Mouse (Mus musculus) embryonic facial prominence, embryonic 15.5 days (tissue): ENCODE data around the gene Ccdc78. TPM values are rescaled to one million over a fixed set of nuclear protein-coding genes. Genes with fewer than 3 reads are reported as not detected.

Experiments used
- ATAC-seq: fragments of 200-750 bp; cut with Nextera tagmentation; 2 replicates; pipeline ENCODE4 v1.8.0; 2017; ENCODE audit warnings: low read depth, moderate TSS enrichment; ENCODE audit not compliant: insufficient number of reproducible peaks, low FRiP score, low TSS enrichment
- H3K27ac ChIP-seq: fragments of 300-500 bp; sonication (generic); replicated peaks from 2 replicates; pipeline ENCODE4 v1.5.1; 2015; ENCODE audit warnings: mild to moderate bottlenecking, inconsistent platforms
- H3K27me3 ChIP-seq: fragments of 300-500 bp; sonication (generic); 2 replicates; pipeline ENCODE4 v1.6.1; 2015; ENCODE audit warnings: inconsistent platforms
- H3K36me3 ChIP-seq: fragments of 300-500 bp; sonication (generic); 2 replicates; pipeline ENCODE4 v1.6.1; 2015; ENCODE audit warnings: mild to moderate bottlenecking, inconsistent platforms
- H3K4me1 ChIP-seq: fragments of 300-500 bp; sonication (generic); 2 replicates; pipeline ENCODE4 v1.6.1; 2015; ENCODE audit warnings: inconsistent platforms
- H3K4me2 ChIP-seq: fragments of 300-500 bp; sonication (generic); replicated peaks from 2 replicates; pipeline ENCODE4 v1.6.1; 2015; ENCODE audit warnings: mild to moderate bottlenecking, inconsistent platforms
- H3K4me3 ChIP-seq: fragments of 300-500 bp; sonication (generic); replicated peaks from 2 replicates; pipeline ENCODE4 v1.5.1; 2015; ENCODE audit warnings: mild to moderate bottlenecking, inconsistent platforms
- H3K9ac ChIP-seq: fragments of 300-500 bp; sonication (generic); 2 replicates; pipeline ENCODE4 v1.6.1; 2015; ENCODE audit warnings: inconsistent platforms
- H3K9me3 ChIP-seq: fragments of 300-500 bp; sonication (generic); replicated peaks from 2 replicates; pipeline ENCODE4 v1.6.1; 2016; ENCODE audit warnings: inconsistent platforms
- WGBS: fragments of 180-500 bp; shearing (Covaris S2); methylation state at CpG from one replicate; pipeline ENCODE4 v1.1.7; 2015; 5-methylcytosine and 5-hydroxymethylcytosine counted together
- polyA plus RNA-seq: library from polyadenylated mRNA; unstranded; fragments of >200 nt; fragmentation: Nextera tagmentation; extraction: Ambion mirVana; gene quantifications from 2 replicates; pipeline ENCODE4 v1.2.1, GENCODE M21; 2015

Ccdc78 gene
- polyA plus RNA-seq, 1 experiment from 2014 or later, result 4.8 TPM

DNA sequence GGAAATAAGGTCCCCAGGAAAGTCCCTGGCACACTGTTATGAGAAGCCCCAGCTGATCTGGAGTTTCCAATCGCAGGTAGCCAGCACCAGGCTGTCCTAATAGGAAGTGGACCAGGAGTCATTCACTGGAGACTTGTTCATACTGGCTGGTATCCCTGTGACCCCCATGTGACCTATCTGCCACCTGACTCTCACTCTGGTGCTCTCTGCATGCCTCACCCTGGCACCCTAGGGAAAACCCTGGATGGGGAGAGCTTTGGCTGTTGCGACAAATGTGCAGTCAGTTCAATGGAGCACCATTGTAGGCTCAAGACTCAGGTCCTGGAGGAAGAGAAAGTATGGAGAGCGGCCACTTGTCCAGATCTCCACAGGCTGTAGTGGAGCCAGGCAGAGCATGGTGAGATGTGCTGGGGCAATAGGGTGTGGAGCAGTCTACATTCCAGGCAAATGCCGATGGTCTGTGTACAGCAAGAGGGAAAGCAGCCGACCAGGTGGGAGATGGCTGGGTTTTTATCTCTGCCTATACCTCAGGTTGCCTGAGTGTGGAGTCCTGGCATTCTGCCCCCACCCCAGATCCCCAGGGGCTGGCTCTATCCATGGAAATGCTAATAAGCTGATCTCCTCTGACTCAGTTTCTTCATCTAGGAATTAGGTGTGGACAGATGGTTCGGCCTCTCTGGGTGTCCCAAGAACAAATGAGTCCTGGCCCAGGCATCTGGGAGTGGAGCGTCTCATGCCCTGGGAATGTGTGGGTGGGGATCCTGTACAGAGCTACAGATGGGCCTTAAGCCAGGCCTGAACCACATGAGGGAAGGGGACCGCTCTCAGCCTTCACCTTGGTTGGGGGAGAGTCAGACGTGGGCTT lies 29.8 kb upstream of the Ccdc78 start:
- Histone ChIP-seq H3K36me3 (no peaks in the 10 kb centered on the region), H3K4me2 (no peak overlapping the region), H3K27ac (no peak overlapping the region), H3K9ac (no peak overlapping the region), H3K4me3 (no peak overlapping the region), H3K27me3 (no peaks in the 10 kb centered on the region), H3K9me3 (no peaks in the 10 kb centered on the region), H3K4me1 (peaks cover under 1% of the 10 kb centered on the region; the same call in 1 of the 2 replicates)
- 75% methylated on average over 9 of the region's 9 CpGs for WGBS
- no peak for ATAC-seq

DNA sequence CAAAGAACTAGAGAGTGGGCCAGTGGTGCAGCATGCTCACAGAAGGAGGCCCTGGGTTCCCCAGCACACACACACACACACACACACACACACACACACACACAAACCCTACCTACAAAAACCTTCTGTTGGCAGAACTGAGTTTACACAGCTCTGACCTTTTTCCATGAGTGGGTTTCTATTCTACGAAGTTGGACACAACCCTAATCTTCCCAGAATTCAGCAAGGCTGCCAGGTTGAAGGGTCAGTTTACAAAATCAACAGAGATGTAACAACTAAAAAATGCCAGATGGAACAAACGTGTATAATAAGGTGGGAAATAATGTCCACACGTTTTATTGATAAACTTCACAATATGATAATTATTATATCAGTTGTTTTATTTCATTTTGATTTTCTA lies 28.7 kb upstream of the Ccdc78 start:
- H3K9ac ChIP-seq, result no peak overlapping the region
- H3K27me3 ChIP-seq, result no peaks in the 10 kb centered on the region
- H3K4me3 ChIP-seq, result no peak overlapping the region
- ATAC-seq, result no peak
- H3K27ac ChIP-seq, result no peak overlapping the region
- H3K36me3 ChIP-seq, result no peaks in the 10 kb centered on the region
- no peaks in the 10 kb centered on the region for H3K4me1 ChIP-seq
- no peak overlapping the region for H3K4me2 ChIP-seq
- 56% methylated on average over 3 of the region's 3 CpGs for WGBS
- H3K9me3 ChIP-seq, result no peaks in the 10 kb centered on the region

DNA sequence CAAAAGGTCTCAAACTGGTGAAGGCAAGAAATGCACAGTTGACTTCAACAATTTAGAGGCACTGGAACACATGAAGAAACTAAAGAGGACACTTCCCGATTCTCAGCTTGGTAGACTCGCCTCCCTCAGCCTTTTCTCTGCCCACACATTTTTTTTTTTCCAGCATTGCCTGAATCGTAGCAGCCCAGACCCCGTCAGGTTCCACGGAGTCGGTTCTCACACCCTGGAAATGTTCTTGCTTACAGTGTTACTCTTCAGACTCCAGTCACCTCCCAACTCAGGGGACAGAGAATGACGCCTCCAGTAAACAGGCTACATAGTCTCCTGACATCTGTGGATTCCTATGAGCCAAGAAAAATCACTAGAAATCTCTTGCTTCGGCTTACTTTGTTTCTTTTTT lies 26.2 kb upstream of the Ccdc78 start:
- Histone ChIP-seq H3K27me3 (no peaks in the 10 kb centered on the region), H3K4me3 (no peak overlapping the region), H3K4me1 (no peaks in the 10 kb centered on the region), H3K9me3 (no peaks in the 10 kb centered on the region), H3K36me3 (no peaks in the 10 kb centered on the region), H3K27ac (no peak overlapping the region), H3K4me2 (no peak overlapping the region), H3K9ac (no peak overlapping the region)
- WGBS, result 69% methylated on average over 8 of the region's 8 CpGs
- ATAC-seq, result no peak

DNA sequence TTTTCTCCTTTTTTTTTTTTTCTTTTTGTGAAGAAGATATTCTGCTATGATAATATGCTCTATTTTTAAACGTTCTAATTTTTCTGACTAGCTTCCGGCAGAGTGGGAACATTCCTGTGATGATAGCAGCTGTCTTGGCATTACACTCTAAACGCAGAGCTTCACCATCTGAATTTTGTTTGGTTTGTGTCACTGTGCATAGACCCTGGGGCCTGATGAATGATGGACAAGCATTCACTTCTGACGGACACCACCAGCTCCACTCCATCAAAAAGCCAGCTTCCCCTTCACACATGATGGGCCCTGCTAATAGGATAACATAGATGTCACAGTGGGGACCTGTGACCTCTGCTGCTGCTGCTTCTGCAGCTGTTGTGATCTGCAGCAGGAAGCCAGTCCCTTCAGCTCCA lies 24.8 kb upstream of the Ccdc78 start:
- Histone ChIP-seq H3K4me1 (no peaks in the 10 kb centered on the region), H3K4me3 (no peak overlapping the region), H3K36me3 (no peaks in the 10 kb centered on the region), H3K9me3 (no peaks in the 10 kb centered on the region), H3K4me2 (no peak overlapping the region), H3K27ac (no peak overlapping the region), H3K27me3 (no peaks in the 10 kb centered on the region), H3K9ac (no peak overlapping the region)
- no peak for ATAC-seq
- 33% methylated on average over 4 of the region's 4 CpGs for WGBS

DNA sequence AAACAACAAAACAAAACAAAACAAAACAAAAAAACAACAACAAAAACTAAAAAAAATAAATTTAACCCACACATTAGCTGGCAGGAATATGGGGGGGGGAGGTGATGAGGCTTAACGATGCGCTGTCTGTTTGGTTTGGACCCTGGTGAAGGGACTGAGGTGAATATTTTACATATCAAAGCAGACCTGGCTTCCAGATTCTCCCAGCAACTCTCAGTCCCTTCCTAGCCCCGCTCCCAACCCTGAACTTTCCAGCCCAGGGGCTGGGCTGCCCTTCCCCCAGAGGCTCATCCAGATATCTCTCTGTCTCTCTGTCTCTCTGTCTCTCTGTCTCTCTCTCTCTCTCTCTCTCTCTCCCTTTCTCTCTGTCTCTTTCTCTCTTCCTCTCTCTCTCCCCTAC lies 23.8 kb upstream of the Ccdc78 start:
- no peaks in the 10 kb centered on the region for H3K9me3 ChIP-seq
- no peak overlapping the region for H3K9ac ChIP-seq
- no peak overlapping the region for H3K27ac ChIP-seq
- no peaks in the 10 kb centered on the region for H3K4me1 ChIP-seq
- 40% methylated on average over 3 of the region's 3 CpGs for WGBS
- no peak overlapping the region for H3K4me2 ChIP-seq
- peaks cover 4% of the 10 kb centered on the region; the same call in 1 of the 2 replicates for H3K27me3 ChIP-seq
- ATAC-seq, result no peak
- H3K36me3 ChIP-seq, result no peaks in the 10 kb centered on the region
- H3K4me3 ChIP-seq, result no peak overlapping the region

DNA sequence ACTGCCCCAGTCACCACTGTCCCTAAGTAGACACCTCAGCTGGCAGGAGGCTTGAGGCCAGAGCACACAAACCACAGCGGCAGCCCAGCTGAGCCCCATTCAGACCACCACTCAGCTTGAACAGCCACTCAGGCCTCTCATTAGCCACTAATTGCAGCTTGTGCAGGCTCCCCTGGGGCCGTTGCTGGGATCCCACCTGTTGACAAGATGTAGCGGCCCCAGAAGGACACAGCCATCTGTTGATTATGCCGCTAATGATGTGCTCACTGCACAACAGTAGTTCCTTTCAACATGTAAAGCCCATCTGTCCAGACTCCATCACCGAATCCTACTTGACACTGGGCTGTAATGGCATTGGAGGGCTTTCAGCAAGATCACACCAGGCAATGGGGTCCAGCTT lies 20.5 kb upstream of the Ccdc78 start:
- ATAC-seq, result peak; percentile 76
- H3K36me3 ChIP-seq, result no peaks in the 10 kb centered on the region
- 33% methylated on average over 5 of the region's 5 CpGs for WGBS
- H3K4me2 ChIP-seq, result no peak overlapping the region
- no peak overlapping the region for H3K4me3 ChIP-seq
- H3K4me1 ChIP-seq, result no peaks in the 10 kb centered on the region
- no peaks in the 10 kb centered on the region for H3K9me3 ChIP-seq
- no peak overlapping the region for H3K9ac ChIP-seq
- H3K27me3 ChIP-seq, result peaks cover 8% of the 10 kb centered on the region; the same call in 1 of the 2 replicates
- no peak overlapping the region for H3K27ac ChIP-seq

DNA sequence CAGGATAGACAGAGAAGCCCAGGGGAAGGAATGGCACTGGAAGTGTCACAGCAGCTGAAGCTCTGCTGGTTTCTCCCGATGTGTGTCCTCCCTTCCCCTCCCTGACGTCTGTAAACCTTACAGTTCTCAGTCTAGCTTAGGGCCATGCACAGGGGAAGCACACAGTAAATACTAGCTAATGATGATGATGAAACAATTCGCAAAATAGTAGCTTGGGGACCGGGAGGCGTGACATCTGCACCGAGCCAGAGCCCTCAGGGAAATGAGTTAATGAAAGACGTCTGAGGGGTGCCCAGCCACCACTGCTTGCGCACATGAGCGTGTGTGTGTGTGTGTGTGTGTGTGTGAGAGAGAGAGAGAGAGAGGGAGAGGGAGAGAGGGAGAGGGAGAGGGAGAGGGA lies 17.0 kb upstream of the Ccdc78 start:
- peaks cover 3% of the 10 kb centered on the region for H3K4me1 ChIP-seq
- H3K4me3 ChIP-seq, result no peak overlapping the region
- 27% methylated on average over 9 of the region's 9 CpGs for WGBS
- H3K27ac ChIP-seq, result no peak overlapping the region
- H3K9me3 ChIP-seq, result no peaks in the 10 kb centered on the region
- no peak overlapping the region for H3K4me2 ChIP-seq
- no peak for ATAC-seq
- no peak overlapping the region for H3K9ac ChIP-seq
- no peaks in the 10 kb centered on the region for H3K36me3 ChIP-seq
- H3K27me3 ChIP-seq, result peaks cover 8% of the 10 kb centered on the region; the same call in 1 of the 2 replicates

DNA sequence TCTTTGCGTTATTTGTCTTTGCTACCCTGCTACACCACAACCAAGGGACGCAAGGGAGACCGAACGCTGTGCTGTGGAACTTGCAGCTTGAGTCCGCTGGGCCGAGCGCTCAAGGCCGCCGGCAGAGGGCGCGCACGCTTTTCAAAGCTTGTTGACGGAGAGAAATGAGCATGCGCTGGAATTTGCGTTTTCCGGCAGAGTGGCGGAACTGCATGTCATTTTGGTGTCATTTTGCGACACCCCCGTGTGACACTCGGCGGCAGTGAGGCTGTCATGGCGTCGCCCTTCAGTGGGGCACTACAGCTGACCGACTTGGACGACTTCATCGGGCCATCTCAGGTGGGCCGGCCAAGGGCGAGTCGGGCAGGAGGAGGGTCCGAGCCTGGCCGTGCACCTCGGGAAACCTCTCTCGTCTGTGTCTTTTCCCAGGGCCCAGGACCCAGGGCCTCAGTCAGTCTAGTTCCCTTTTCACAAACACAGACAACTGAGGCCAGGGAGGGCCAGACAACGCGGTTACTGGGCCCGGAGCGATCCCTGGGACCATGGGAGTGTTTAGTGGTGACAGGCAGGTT lies 12.7 kb upstream of the Ccdc78 start, which contains the start of gene Narfl:
Gene Narfl (plus strand): TSS at position 228 of the 572 bp plus-strand sequence.
- no peak within 1 kb of the TSS for H3K27ac ChIP-seq
- H3K9me3 ChIP-seq, result no peaks in the 10 kb centered on the region
- peak within 1 kb of the TSS; percentile 69 for H3K4me3 ChIP-seq
- H3K36me3 ChIP-seq, result peaks cover 16% of the 10 kb centered on the region
- H3K4me2 ChIP-seq, result peak within 1 kb of the TSS; percentile 72
- H3K27me3 ChIP-seq, result no peaks in the 10 kb centered on the region
- under 1% methylated on average over 37 of the region's 37 CpGs for WGBS
- ATAC-seq, result peak; percentile 79
- peak within 1 kb of the TSS; percentile 69 for H3K9ac ChIP-seq
- H3K4me1 ChIP-seq, result peaks cover 7% of the 10 kb centered on the region

DNA sequence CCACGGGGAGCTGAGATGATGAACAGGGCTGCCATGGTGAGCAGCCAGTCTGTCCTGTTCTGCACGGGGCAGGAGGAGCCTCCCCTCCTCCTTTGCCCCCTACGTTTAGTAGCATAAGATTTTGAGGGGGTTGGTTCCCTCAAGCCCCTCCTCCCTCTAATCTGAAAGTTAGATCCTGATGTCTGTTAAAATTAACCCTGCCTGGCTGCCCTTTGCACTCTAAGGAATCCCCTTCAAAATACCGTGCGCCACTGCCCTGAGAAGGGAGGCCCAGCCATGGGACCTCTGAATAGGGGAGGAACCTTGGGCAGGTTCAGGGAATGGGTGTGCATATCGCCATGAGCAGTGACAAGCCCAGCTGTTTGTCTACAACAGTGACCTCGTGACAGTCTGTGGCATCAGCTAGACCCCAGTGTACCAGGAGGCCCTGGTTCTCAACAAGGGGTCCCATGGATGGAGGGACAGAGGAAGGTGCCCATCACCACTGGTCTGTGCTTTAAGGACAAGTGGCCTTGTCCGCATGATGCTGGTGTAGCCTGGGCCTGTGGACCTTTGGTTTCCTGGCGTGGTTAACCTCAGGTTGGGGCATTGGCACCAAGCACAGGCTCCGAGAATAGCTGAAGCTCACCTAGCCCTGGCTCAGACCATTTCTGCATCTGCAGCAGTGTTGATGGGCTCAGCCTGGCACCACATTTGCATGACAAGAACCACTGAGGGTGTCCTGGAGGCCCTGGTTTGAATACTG lies 10.9 kb upstream of the Ccdc78 start:
- 78% methylated on average over 10 of the region's 10 CpGs for WGBS
- Histone ChIP-seq H3K27ac (no peak overlapping the region), H3K4me1 (peaks cover 7% of the 10 kb centered on the region), H3K27me3 (no peaks in the 10 kb centered on the region), H3K9ac (no peak overlapping the region), H3K9me3 (no peaks in the 10 kb centered on the region), H3K36me3 (peaks cover 30% of the 10 kb centered on the region), H3K4me2 (no peak overlapping the region), H3K4me3 (no peak overlapping the region)
- no peak for ATAC-seq

DNA sequence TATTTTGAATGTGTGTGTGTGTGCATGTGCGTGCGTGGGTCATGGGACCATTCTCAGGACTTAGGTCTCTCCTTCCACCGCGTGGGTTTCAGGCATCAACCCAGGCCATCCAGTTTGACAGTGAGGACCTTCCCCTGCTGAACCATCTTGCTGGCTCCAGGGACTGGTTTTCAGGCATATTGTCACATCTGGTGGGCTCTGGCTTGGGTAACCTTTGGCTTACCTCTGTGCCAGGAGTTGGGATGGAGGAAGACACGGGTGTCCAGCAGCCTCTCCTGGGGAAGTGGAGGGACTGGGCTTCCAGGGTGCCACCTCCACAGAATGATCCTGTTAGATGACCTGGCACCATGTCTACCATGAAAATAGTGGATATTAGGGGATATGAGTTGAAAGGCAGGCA lies 8.4 kb upstream of the Ccdc78 start:
- peaks cover 53% of the 10 kb centered on the region for H3K36me3 ChIP-seq
- ATAC-seq, result no peak

DNA sequence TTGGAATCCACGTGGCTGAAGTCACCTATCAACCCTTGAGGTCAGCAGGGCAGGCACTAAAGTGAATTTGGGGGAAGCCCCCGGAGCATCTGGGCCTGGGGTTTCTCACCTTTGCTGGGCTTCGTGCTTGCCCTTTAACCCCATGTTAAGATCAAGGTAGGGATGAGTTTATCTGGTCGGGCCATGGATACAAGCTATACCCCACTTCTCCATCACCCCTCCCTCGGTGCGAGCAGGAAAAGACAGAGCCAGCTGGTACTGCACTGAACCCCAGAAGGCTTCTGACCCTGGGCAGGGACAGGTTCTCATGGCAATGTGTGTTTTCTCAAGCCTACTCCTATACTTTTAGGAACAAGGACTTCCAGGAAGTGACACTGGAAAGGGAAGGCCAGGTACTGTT lies 5.0 kb upstream of the Ccdc78 start:
- Histone ChIP-seq H3K27me3 (no peaks in the 10 kb centered on the region), H3K4me1 (peaks cover 28% of the 10 kb centered on the region), H3K4me2 (no peak overlapping the region), H3K9ac (no peak overlapping the region), H3K9me3 (no peaks in the 10 kb centered on the region), H3K27ac (no peak overlapping the region), H3K36me3 (peaks cover 63% of the 10 kb centered on the region), H3K4me3 (no peak overlapping the region)
- WGBS, result 78% methylated on average over 6 of the region's 6 CpGs
- ATAC-seq, result no peak

More for the DNA sequence above, 8.4 kb upstream of the Ccdc78 start:
- Histone ChIP-seq H3K4me1 (peaks cover 10% of the 10 kb centered on the region), H3K27ac (no peak overlapping the region), H3K9ac (no peak overlapping the region), H3K4me3 (no peak overlapping the region), H3K27me3 (no peaks in the 10 kb centered on the region), H3K9me3 (no peaks in the 10 kb centered on the region), H3K4me2 (no peak overlapping the region)
- 93% methylated on average over 5 of the region's 5 CpGs for WGBS
